Mouse (Mus musculus): ENCODE data around the gene Slc25a43. TPM values are rescaled to one million over a fixed set of nuclear protein-coding genes. Genes with fewer than 3 reads are reported as not detected.
A peak's percentile ranks its signal among the peaks of the same experiment; 100 is the strongest.
"Not testable (repeated sequence)": the region's sequence is repeated elsewhere in the genome, so short reads cannot be mapped to it uniquely, and the experiment has no call there.

Gene Slc25a43
- polyA plus RNA-seq, 1 experiment from 2014 or later: 1.4 TPM

- peaks cover 12% of the 10 kb centered on the region for H3K36me3 ChIP-seq
- 0 out of 2 replicates have a peak, but pooled peaks cover 4% of the 10 kb centered on the region for H3K4me1 ChIP-seq (replicated peaks)
- WGBS: 12% methylated on average over 41 of the region's 41 CpGs
- no peaks in the 10 kb centered on the region for H3K27me3 ChIP-seq (ENCODE audit: insufficient read depth, poor library complexity, severe bottlenecking)
- H3K9me3 ChIP-seq: no peaks in the 10 kb centered on the region; the same call in 1 of the 2 replicates
- peak; percentile 78 for DNase-seq (ENCODE audit: low spot score)
- peak overlapping the region; percentile 91 for H3K27ac ChIP-seq
- peak overlapping the region; percentile 67 for H3K4me3 ChIP-seq
These were observed 52.7 kb downstream of the Slc25a43 start for GRCm38 (mm10) chrX:36796163-36796581.

GRCm38 (mm10) chrX:36796734-36797133 lies 53.3 kb downstream of the Slc25a43 start:
- Histone ChIP-seq H3K4me3 (peak overlapping the region; percentile 67), H3K27ac (peak overlapping the region; percentile 91), H3K36me3 (peaks cover 12% of the 10 kb centered on the region)
- not testable (repeated sequence) for H3K4me1 ChIP-seq (replicated peaks); H3K27me3 ChIP-seq (ENCODE audit: insufficient read depth, poor library complexity, severe bottlenecking); H3K9me3 ChIP-seq; DNase-seq (ENCODE audit: low spot score)
- WGBS: 84% methylated on average over 8 of the region's 8 CpGs

- no peak overlapping the region for H3K27ac ChIP-seq
- H3K4me3 ChIP-seq: no peak overlapping the region
- no peaks in the 10 kb centered on the region for H3K27me3 ChIP-seq (ENCODE audit: insufficient read depth, poor library complexity, severe bottlenecking)
- H3K4me1 ChIP-seq (replicated peaks): 0 out of 2 replicates have a peak, but pooled peaks cover 4% of the 10 kb centered on the region
- peaks cover 12% of the 10 kb centered on the region for H3K36me3 ChIP-seq
- H3K9me3 ChIP-seq: no peaks in the 10 kb centered on the region; the same call in 1 of the 2 replicates
- no peak for DNase-seq (ENCODE audit: low spot score)
- WGBS: 56% methylated on average over 6 of the region's 6 CpGs
These were observed 55.8 kb downstream of the Slc25a43 start for GRCm38 (mm10) chrX:36799131-36799879.

- WGBS: 79% methylated on average over 5 of the region's 5 CpGs
- H3K27me3 ChIP-seq (ENCODE audit: insufficient read depth, poor library complexity, severe bottlenecking): no peaks in the 10 kb centered on the region
- H3K9me3 ChIP-seq: no peaks in the 10 kb centered on the region
- peaks cover 10% of the 10 kb centered on the region; the same call in 1 of the 2 replicates for H3K4me1 ChIP-seq (replicated peaks)
- no peak overlapping the region for H3K27ac ChIP-seq
- H3K4me3 ChIP-seq: no peak overlapping the region
- H3K36me3 ChIP-seq: peaks cover 2% of the 10 kb centered on the region
- DNase-seq (ENCODE audit: low spot score): no peak
These were observed 59.7 kb downstream of the Slc25a43 start for GRCm38 (mm10) chrX:36803189-36803588.

GRCm38 (mm10) chrX:36804196-36804595 lies 60.7 kb downstream of the Slc25a43 start:
- Histone ChIP-seq H3K36me3 (no peaks in the 10 kb centered on the region), H3K27ac (no peak overlapping the region), H3K4me3 (no peak overlapping the region), H3K4me1 (replicated peaks) (peaks cover 10% of the 10 kb centered on the region; the same call in 1 of the 2 replicates), H3K9me3 (no peaks in the 10 kb centered on the region), H3K27me3 (ENCODE audit: insufficient read depth, poor library complexity, severe bottlenecking) (no peaks in the 10 kb centered on the region)
- no peak for DNase-seq (ENCODE audit: low spot score)
- WGBS: 70% methylated on average over 5 of the region's 5 CpGs

- no peak overlapping the region for H3K4me3 ChIP-seq
- 62% methylated on average over 5 of the region's 5 CpGs for WGBS
- no peaks in the 10 kb centered on the region for H3K27me3 ChIP-seq (ENCODE audit: insufficient read depth, poor library complexity, severe bottlenecking)
- H3K4me1 ChIP-seq (replicated peaks): peaks cover 10% of the 10 kb centered on the region; the same call in 1 of the 2 replicates
- H3K9me3 ChIP-seq: no peaks in the 10 kb centered on the region
- no peak for DNase-seq (ENCODE audit: low spot score)
- no peak overlapping the region for H3K27ac ChIP-seq
- H3K36me3 ChIP-seq: no peaks in the 10 kb centered on the region
These were observed 62.2 kb downstream of the Slc25a43 start for GRCm38 (mm10) chrX:36805466-36806235.

- H3K27me3 ChIP-seq (ENCODE audit: insufficient read depth, poor library complexity, severe bottlenecking): no peaks in the 10 kb centered on the region
- DNase-seq (ENCODE audit: low spot score): peak; percentile 91
- peak overlapping the region; percentile 85 for H3K27ac ChIP-seq
- H3K9me3 ChIP-seq: no peaks in the 10 kb centered on the region
- 17% methylated on average over 45 of the region's 45 CpGs for WGBS
- peaks cover 10% of the 10 kb centered on the region; the same call in 1 of the 2 replicates for H3K4me1 ChIP-seq (replicated peaks)
- H3K36me3 ChIP-seq: no peaks in the 10 kb centered on the region
- H3K4me3 ChIP-seq: peak overlapping the region; percentile 43
These were observed 64.2 kb downstream of the Slc25a43 start for GRCm38 (mm10) chrX:36807360-36808317.

- DNase-seq (ENCODE audit: low spot score): no peak
- 77% methylated on average over 6 of the region's 6 CpGs for WGBS
- Histone ChIP-seq H3K4me3 (peak overlapping the region; percentile 43), H3K9me3 (no peaks in the 10 kb centered on the region), H3K27me3 (ENCODE audit: insufficient read depth, poor library complexity, severe bottlenecking) (no peaks in the 10 kb centered on the region), H3K4me1 (replicated peaks) (peaks cover 10% of the 10 kb centered on the region; the same call in 1 of the 2 replicates), H3K27ac (peak overlapping the region; percentile 85), H3K36me3 (no peaks in the 10 kb centered on the region)
These were observed 64.8 kb downstream of the Slc25a43 start for GRCm38 (mm10) chrX:36808318-36808683.

GRCm38 (mm10) chrX:36811377-36811776 lies 67.9 kb downstream of the Slc25a43 start:
- Histone ChIP-seq H3K4me3 (no peak overlapping the region), H3K27ac (no peak overlapping the region), H3K27me3 (ENCODE audit: insufficient read depth, poor library complexity, severe bottlenecking) (no peaks in the 10 kb centered on the region), H3K9me3 (no peaks in the 10 kb centered on the region), H3K36me3 (no peaks in the 10 kb centered on the region), H3K4me1 (replicated peaks) (peaks cover 13% of the 10 kb centered on the region)
- WGBS: 53% methylated on average over 5 of the region's 5 CpGs
- no peak for DNase-seq (ENCODE audit: low spot score)

GRCm38 (mm10) chrX:36814161-36814836 lies 70.8 kb downstream of the Slc25a43 start:
- no peak for DNase-seq (ENCODE audit: low spot score)
- WGBS: 83% methylated on average over 8 of the region's 8 CpGs
- Histone ChIP-seq H3K4me3 (no peak overlapping the region), H3K27me3 (ENCODE audit: insufficient read depth, poor library complexity, severe bottlenecking) (no peaks in the 10 kb centered on the region), H3K4me1 (replicated peaks) (peaks cover 9% of the 10 kb centered on the region), H3K9me3 (no peaks in the 10 kb centered on the region), H3K27ac (no peak overlapping the region), H3K36me3 (no peaks in the 10 kb centered on the region)

- DNase-seq (ENCODE audit: low spot score): no peak
- no peak overlapping the region for H3K27ac ChIP-seq
- H3K9me3 ChIP-seq: no peaks in the 10 kb centered on the region
- no peaks in the 10 kb centered on the region for H3K36me3 ChIP-seq
- 85% methylated on average over 4 of the region's 4 CpGs for WGBS
- H3K4me3 ChIP-seq: no peak overlapping the region
- peaks cover 9% of the 10 kb centered on the region for H3K4me1 ChIP-seq (replicated peaks)
- no peaks in the 10 kb centered on the region for H3K27me3 ChIP-seq (ENCODE audit: insufficient read depth, poor library complexity, severe bottlenecking)
These were observed 71.6 kb downstream of the Slc25a43 start for GRCm38 (mm10) chrX:36815022-36815421.

GRCm38 (mm10) chrX:36815439-36815838 lies 72.0 kb downstream of the Slc25a43 start:
- Histone ChIP-seq H3K4me1 (replicated peaks) (peaks cover 9% of the 10 kb centered on the region), H3K27me3 (ENCODE audit: insufficient read depth, poor library complexity, severe bottlenecking) (no peaks in the 10 kb centered on the region), H3K27ac (no peak overlapping the region), H3K9me3 (no peaks in the 10 kb centered on the region), H3K36me3 (no peaks in the 10 kb centered on the region), H3K4me3 (no peak overlapping the region)
- no peak for DNase-seq (ENCODE audit: low spot score)
- 73% methylated on average over 4 of the region's 4 CpGs for WGBS
